Mouse (Mus musculus) Muller cell, postnatal 12 days (primary cell): ENCODE data around the gene Zbtb44.

ENCODE experiments used
- DNase-seq: peaks from one replicate; pipeline ENCODE4 v3.0.0-alpha.2; 2015; ENCODE audit errors: inconsistent ontology term

The Zbtb44 gene

DNA sequence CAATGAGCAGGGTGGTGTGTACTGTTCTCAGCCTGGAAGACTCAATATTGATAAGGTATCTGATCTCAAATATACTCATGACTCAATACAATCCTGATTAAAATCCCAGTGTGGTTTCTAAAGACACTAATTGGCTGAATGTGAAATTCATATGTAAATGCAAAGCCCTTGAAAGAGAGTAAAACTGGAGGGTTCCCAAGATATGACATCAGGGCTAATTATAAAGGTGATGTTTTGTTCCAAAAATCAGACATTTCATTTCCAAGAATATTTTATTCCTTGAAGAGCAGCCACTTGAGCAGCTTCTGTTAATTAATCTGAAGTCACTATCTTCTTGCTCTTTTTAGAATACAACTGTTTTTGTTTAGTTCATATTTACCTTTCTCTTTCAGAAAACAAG is 85.1 kb downstream of the Zbtb44 start:
- no peak for DNase-seq

- DNase-seq = no peak
Observed at GRCm38 (mm10) chr9:31117088-31117487, 86.6 kb downstream of the Zbtb44 start.

- no peak for DNase-seq
Observed at GRCm38 (mm10) chr9:31117488-31117887, 87.0 kb downstream of the Zbtb44 start.

DNA sequence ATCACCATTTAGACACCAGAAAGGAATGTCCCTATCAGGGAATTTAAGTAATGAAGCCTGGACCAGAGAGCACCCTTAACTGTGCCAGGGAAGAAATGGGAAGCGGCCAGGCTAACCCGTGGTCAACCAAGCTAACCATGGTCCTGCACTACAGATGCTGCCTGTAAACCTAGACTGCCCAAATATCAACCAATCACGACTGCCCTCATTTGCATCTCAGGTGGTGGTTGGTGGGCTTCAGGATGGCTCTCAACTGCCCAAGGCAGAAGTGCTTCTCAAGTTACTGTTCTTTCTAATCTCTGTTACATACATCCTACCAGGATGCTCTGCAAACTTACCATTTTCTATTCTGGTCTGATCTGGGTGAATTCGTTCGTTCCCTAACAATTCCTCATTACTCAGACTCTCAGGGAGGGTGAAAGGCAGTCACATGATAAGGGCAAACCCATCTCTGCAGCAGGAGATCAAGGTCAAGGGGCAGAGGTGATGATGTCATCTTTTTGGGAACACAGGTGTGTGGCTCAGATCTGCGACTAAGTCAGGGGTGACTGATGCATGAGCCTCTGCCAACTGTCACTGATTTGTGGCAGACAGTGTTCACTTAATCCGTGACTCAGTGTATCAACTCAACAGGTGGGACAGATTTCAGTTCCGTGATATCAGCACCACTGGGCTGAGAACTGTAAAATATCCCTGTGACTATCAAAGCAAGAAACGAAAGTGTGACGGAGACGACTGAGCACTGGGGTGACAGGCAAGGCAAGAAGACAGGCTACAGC is 88.3 kb downstream of the Zbtb44 start:
- DNase-seq = no peak

GRCm38 (mm10) chr9:31119405-31119804 is 89.0 kb downstream of the Zbtb44 start:
- DNase-seq = no peak

- DNase-seq = no peak
Observed at GRCm38 (mm10) chr9:31119882-31120532, 89.6 kb downstream of the Zbtb44 start.

GRCm38 (mm10) chr9:31120533-31120915 is 90.1 kb downstream of the Zbtb44 start:
- DNase-seq = no peak

- no peak for DNase-seq
Observed at GRCm38 (mm10) chr9:31122464-31123030, 92.1 kb downstream of the Zbtb44 start.
